Mouse (Mus musculus): ENCODE results near the gene Hps5.

DNA sequence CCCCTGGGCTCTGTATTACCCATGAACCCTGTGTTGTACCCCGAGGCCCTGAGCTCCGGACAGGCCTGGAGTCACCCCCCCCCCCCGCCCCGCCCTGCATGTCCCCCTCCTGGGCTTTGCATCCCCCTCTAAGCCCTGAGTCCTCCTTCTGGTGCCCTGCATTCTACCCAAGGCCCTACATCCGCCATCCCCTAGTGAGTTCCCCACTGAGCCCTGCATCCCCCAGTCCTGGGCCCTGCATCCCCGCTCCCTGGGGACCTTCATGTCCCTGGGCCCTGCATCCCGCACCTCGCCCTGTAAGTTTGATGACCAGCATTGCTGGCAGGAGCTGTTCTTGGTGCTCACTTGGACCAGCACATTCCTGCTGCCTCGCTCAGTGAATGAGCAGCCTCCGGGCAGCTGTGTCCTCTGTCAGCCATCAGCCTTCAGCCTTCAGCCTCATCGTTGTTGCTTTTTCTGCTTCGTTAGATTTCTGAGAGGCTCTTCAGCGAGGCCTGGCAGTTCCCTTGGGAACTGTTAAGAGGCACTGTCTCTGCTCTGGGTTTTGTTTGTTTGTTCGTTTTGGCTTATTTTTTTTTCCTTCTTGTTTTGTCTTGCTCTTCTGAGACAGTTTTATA is 39.2 kb upstream of the Hps5 start:
- TF ChIP-seq CTCF (conservative IDR thresholded peaks at IDR 0.05; ENCODE audit: low read length), result no peak
- TF ChIP-seq NANOG (IDR thresholded peaks at IDR 0.05; ENCODE audit: borderline replicate concordance, low read length), result no peak
- no peak for TF ChIP-seq POU5F1 (IDR thresholded peaks at IDR 0.05; ENCODE audit: borderline replicate concordance, low read length)

Data from E14TG2a.4 (cell line).